Mouse (Mus musculus) heart, embryonic 11.5 days (tissue): ENCODE data around the gene Cyb5r1. TPM values are rescaled to one million over a fixed set of nuclear protein-coding genes. Genes with fewer than 3 reads are reported as not detected.
A peak's percentile ranks its signal among the peaks of the same experiment; 100 is the strongest.
"Not testable (repeated sequence)": the region's sequence is repeated elsewhere in the genome, so short reads cannot be mapped to it uniquely, and the experiment has no call there.

Source experiments
- ATAC-seq: fragments of 200-750 bp; cut with Nextera tagmentation; replicated peaks from 2 replicates; pipeline ENCODE4 v1.8.0; 2017; ENCODE audit warnings: moderate library complexity; ENCODE audit not compliant: insufficient number of reproducible peaks, low FRiP score, low TSS enrichment
- H3K27ac ChIP-seq: fragments of 300-500 bp; sonication (generic); 2 replicates; pipeline ENCODE4 v1.5.1; 2014; ENCODE audit warnings: mild to moderate bottlenecking, low read depth, low read length
- H3K27me3 ChIP-seq: fragments of 300-500 bp; sonication (generic); 2 replicates; pipeline ENCODE4 v1.6.1; 2014; ENCODE audit warnings: mild to moderate bottlenecking, low read length, mixed read lengths; ENCODE audit not compliant: control insufficient read depth, insufficient read depth
- H3K36me3 ChIP-seq: fragments of 300-500 bp; sonication (generic); 2 replicates; pipeline ENCODE4 v1.6.1; 2014; ENCODE audit warnings: mild to moderate bottlenecking, low read length, moderate library complexity, mixed read lengths; ENCODE audit not compliant: control insufficient read depth, insufficient read depth
- H3K4me1 ChIP-seq: fragments of 300-500 bp; sonication (generic); 2 replicates; pipeline ENCODE4 v1.6.1; 2014; ENCODE audit warnings: low read length; ENCODE audit not compliant: control insufficient read depth, insufficient read depth
- H3K4me2 ChIP-seq: fragments of 300-500 bp; sonication (generic); 2 replicates; pipeline ENCODE4 v1.6.1; 2014; ENCODE audit warnings: mild to moderate bottlenecking, moderate library complexity
- H3K4me3 ChIP-seq: fragments of 300-500 bp; sonication (generic); 2 replicates; pipeline ENCODE4 v1.5.1; 2014; ENCODE audit warnings: low read depth, low read length
- H3K9ac ChIP-seq: fragments of 300-500 bp; sonication (generic); 2 replicates; pipeline ENCODE4 v1.6.1; 2014; ENCODE audit warnings: mild to moderate bottlenecking, low read depth, low read length, moderate library complexity
- H3K9me3 ChIP-seq: fragments of 300-500 bp; sonication (generic); replicated peaks from 2 replicates; pipeline ENCODE4 v1.6.1; 2016; ENCODE audit warnings: low read length; ENCODE audit not compliant: control insufficient read depth
- WGBS: fragments of 180-500 bp; shearing (Covaris S2); extraction: QIAGEN DNeasy Blood & Tissue Kit; methylation state at CpG from one replicate; pipeline ENCODE4 v1.1.7; 2014; ENCODE audit not compliant: insufficient replicate concordance; 5-methylcytosine and 5-hydroxymethylcytosine counted together
- polyA plus RNA-seq: library from polyadenylated mRNA; unstranded; fragments of >200 nt; fragmentation: Nextera tagmentation; extraction: Ambion mirVana; gene quantifications from 2 replicates; pipeline ENCODE4 v1.2.1, GENCODE M21; 2014

Cyb5r1 gene
- polyA plus RNA-seq, 1 experiment from 2014 or later = 36.9 TPM

- Histone ChIP-seq H3K9ac (no peak overlapping the region), H3K4me2 (no peak overlapping the region), H3K4me3 (no peak overlapping the region), H3K27me3 (no peaks in the 10 kb centered on the region), H3K9me3 (no peaks in the 10 kb centered on the region), H3K36me3 (no peaks in the 10 kb centered on the region), H3K4me1 (peaks cover 31% of the 10 kb centered on the region), H3K27ac (no peak overlapping the region; the same call in 1 of the 2 replicates)
- no peak for ATAC-seq
- 46% methylated on average over 1 of the region's 1 CpGs for WGBS
Measured at GRCm38 (mm10) chr1:134419176-134419575, 13.8 kb downstream of the Cyb5r1 start.

DNA sequence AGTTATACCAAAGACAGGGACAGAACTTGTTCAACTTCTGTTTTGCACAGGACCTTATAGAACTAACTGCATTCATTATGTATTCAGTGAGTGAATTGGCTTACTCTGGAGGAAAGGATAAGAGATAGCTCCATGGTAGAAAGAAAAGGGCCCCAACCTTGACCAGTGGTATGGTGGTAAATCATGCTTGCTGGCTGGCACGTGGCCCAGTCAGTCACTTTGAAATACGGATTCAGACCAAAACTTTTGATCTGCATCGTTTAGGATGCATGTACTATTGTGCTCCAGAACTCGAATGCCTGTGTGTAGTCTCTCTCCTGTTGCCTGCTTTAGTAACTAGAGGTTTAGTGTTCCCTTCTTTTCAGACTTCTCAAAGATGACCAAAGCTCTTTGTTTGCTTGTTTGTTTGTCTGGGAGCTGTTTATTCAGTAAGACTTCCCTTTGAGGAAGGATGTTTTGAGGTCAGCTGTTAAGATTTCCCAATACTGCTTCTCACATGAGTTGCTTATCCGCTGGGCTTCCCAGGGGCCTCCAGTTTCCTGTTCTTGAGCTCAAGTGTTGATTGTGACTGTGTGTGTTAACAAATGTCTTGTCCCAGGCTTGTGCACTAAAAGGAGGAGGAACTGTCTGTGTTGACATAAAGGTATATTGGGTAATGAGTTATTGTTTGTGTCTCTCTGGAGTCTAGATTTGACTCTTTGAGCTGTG lies 14.5 kb downstream of the Cyb5r1 start:
- peak overlapping the region; percentile 22; the same call in 1 of the 2 replicates for H3K9ac ChIP-seq
- no peaks in the 10 kb centered on the region for H3K27me3 ChIP-seq
- H3K9me3 ChIP-seq = no peaks in the 10 kb centered on the region
- WGBS = 47% methylated on average over 5 of the region's 5 CpGs
- H3K27ac ChIP-seq = peak overlapping the region; percentile 42; the same call in 1 of the 2 replicates
- no peak overlapping the region for H3K4me3 ChIP-seq
- no peak for ATAC-seq
- H3K4me1 ChIP-seq = peaks cover 28% of the 10 kb centered on the region
- peaks cover 5% of the 10 kb centered on the region; the same call in 1 of the 2 replicates for H3K36me3 ChIP-seq
- H3K4me2 ChIP-seq = peak overlapping the region; percentile 34

- Histone ChIP-seq H3K4me2 (no peak overlapping the region), H3K27me3 (no peaks in the 10 kb centered on the region), H3K9ac (no peak overlapping the region), H3K36me3 (peaks cover 27% of the 10 kb centered on the region), H3K27ac (no peak overlapping the region), H3K9me3 (no peaks in the 10 kb centered on the region), H3K4me1 (peaks cover 17% of the 10 kb centered on the region; the same call in 1 of the 2 replicates), H3K4me3 (no peak overlapping the region)
- WGBS = 68% methylated on average over 10 of the region's 10 CpGs
- ATAC-seq = peak; percentile 79
Measured at GRCm38 (mm10) chr1:134423911-134424310, 18.6 kb downstream of the Cyb5r1 start.

GRCm38 (mm10) chr1:134426289-134426688 lies 20.9 kb downstream of the Cyb5r1 start:
- Histone ChIP-seq H3K9ac (no peak overlapping the region), H3K9me3 (no peaks in the 10 kb centered on the region), H3K4me1 (peaks cover 8% of the 10 kb centered on the region; the same call in 1 of the 2 replicates), H3K4me3 (no peak overlapping the region), H3K27me3 (no peaks in the 10 kb centered on the region), H3K4me2 (peak overlapping the region; percentile 29), H3K36me3 (peaks cover 38% of the 10 kb centered on the region), H3K27ac (peak overlapping the region; percentile 71)
- whole genome bisulfite sequencing = 8% methylated on average over 5 of the region's 5 CpGs
- peak; percentile 90 for ATAC-seq

GRCm38 (mm10) chr1:134433002-134433401 lies 27.6 kb downstream of the Cyb5r1 start:
- WGBS = 82% methylated on average over 10 of the region's 10 CpGs
- H3K27me3 ChIP-seq = no peaks in the 10 kb centered on the region
- no peak overlapping the region for H3K27ac ChIP-seq
- no peak overlapping the region for H3K4me2 ChIP-seq
- no peak overlapping the region for H3K4me3 ChIP-seq
- H3K9me3 ChIP-seq = no peaks in the 10 kb centered on the region
- H3K9ac ChIP-seq = no peak overlapping the region
- no peak for ATAC-seq
- H3K36me3 ChIP-seq = peaks cover 18% of the 10 kb centered on the region
- H3K4me1 ChIP-seq = no peaks in the 10 kb centered on the region

- WGBS = 87% methylated on average over 4 of the region's 4 CpGs
- no peaks in the 10 kb centered on the region for H3K27me3 ChIP-seq
Measured at GRCm38 (mm10) chr1:134433473-134433872, 28.1 kb downstream of the Cyb5r1 start.

GRCm38 (mm10) chr1:134435414-134435813 lies 30.1 kb downstream of the Cyb5r1 start:
- H3K4me3 ChIP-seq = no peak overlapping the region
- H3K4me2 ChIP-seq = no peak overlapping the region
- peaks cover 6% of the 10 kb centered on the region; the same call in 1 of the 2 replicates for H3K36me3 ChIP-seq
- H3K9me3 ChIP-seq = no peaks in the 10 kb centered on the region
- H3K9ac ChIP-seq = no peak overlapping the region
- ATAC-seq = no peak
- H3K27ac ChIP-seq = no peak overlapping the region
- no peaks in the 10 kb centered on the region for H3K4me1 ChIP-seq
- 34% methylated on average over 4 of the region's 4 CpGs for WGBS
- H3K27me3 ChIP-seq = no peaks in the 10 kb centered on the region

More at GRCm38 (mm10) chr1:134433473-134433872, 28.1 kb downstream of the Cyb5r1 start:
- Histone ChIP-seq H3K4me1 (no peaks in the 10 kb centered on the region), H3K9ac (no peak overlapping the region), H3K4me3 (no peak overlapping the region), H3K9me3 (no peaks in the 10 kb centered on the region), H3K27ac (no peak overlapping the region), H3K36me3 (peaks cover 16% of the 10 kb centered on the region), H3K4me2 (no peak overlapping the region)
- ATAC-seq = no peak

DNA sequence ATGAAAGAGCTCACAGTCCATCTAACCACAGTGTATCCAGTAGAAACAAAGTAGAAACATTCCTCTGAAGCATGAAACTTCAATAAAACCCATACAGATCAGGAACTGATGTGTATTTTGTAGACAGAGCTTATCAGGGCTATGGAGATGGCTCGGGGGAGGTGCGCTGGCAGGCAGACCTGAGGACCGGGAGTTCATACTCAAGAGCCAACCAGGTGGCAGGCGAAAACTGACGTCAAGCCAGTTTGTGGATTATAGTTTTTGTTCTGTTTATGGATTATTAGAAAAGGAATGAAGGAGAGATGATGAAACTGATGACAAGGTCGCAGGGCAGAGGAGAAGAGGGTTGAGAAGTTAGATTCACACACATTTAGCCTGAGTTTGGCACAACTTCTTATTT lies 35.1 kb downstream of the Cyb5r1 start:
- H3K4me1 ChIP-seq = no peaks in the 10 kb centered on the region
- H3K4me2 ChIP-seq = no peak overlapping the region
- no peaks in the 10 kb centered on the region for H3K36me3 ChIP-seq
- WGBS = 90% methylated on average over 6 of the region's 6 CpGs
- H3K27ac ChIP-seq = no peak overlapping the region
- H3K27me3 ChIP-seq = no peaks in the 10 kb centered on the region
- H3K9me3 ChIP-seq = no peaks in the 10 kb centered on the region
- H3K9ac ChIP-seq = no peak overlapping the region
- no peak for ATAC-seq
- no peak overlapping the region for H3K4me3 ChIP-seq

DNA sequence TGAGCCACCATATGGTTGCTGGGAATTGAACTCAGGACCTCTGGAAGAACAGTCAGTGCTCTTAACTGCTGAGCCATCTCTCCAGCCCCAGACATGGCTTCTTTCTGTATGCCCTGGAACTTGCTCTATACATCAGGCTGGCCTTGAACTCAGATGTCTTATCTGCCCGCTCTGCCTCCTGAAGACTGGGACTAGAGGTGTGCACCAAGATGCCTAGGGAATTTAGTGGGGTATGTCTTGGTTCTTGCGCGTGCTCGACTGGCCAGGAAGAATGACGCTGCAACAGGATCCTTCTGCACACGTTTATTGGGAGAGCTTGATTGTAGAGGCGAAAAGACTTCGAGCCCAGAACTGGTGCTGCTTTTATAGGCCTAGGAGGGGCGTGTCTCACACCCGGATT lies 36.4 kb downstream of the Cyb5r1 start:
- not testable (repeated sequence) for H3K27ac ChIP-seq, H3K4me3 ChIP-seq, ATAC-seq, H3K27me3 ChIP-seq, H3K9me3 ChIP-seq, H3K36me3 ChIP-seq, H3K4me2 ChIP-seq, H3K9ac ChIP-seq, H3K4me1 ChIP-seq
- WGBS = 90% methylated on average over 6 of the region's 10 CpGs
